Mouse (Mus musculus) right cerebral cortex, postnatal 25 days (tissue): ENCODE measurements at regions not wholly inside any gene's neighbourhood (a gene's known extent, or its start where the extent isn't known, plus 50 kb on each side); places are given as distances from the start of the nearest gene placed in this dataset.

ENCODE experiments used
- DNase-seq: peaks from one replicate; pipeline ENCODE4 v3.0.0; 2022

DNA sequence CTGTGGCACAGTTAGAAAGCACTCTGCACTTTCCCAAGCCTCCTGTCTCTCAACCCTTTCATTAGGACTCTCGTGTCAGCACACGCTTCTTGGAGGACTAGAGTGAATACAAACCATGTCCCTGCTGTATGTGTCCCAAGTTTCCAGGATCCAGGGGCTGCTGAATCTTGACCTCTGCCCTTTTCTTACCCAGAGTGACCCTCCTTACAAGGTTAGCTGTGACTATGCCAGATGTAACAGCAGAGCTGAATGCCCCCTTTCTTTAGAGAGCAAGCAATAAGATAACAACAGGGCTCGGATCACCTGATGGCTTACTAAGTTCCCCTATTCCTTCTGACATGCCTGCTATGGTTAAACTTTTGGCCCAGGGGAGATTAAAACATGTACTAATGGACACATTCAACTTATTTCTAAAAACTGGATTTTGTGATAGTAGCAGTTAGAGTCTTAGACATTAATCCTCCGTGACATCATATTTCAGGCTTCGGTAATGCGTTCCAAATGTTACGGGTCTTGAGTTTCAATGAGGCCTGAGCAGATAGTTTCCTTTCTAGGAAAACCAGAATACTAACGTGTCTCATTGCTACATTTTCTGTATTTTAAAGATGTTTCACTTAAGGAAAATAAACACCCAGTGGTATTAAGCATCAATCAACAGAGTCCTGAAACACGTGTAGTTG is 607.0 kb downstream of the Dhx35 start:
- DNase-seq = no peak

DNA sequence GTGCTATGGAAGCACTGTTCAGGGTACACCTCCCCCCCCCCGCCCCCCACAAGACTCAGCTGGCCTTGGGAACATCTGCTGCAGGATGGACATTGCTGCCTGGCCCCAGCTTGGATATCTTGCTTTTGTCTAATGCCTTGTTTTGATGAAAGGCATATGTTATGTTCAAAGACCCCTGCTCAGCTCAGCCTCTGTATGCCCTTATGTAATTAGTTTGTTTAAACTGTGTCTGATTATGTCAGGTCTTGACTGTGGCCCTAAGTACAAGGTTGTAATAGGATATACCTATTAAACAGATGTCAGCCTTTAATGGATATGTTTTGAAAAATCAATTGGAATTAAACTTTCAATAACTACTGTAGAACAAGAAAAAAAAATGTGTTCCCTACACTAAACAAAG is 610.3 kb downstream of the Dhx35 start:
- no peak for DNase-seq

GRCm38 (mm10) chr2:159414599-159414998 is 620.0 kb downstream of the Dhx35 start:
- no peak for DNase-seq

DNA sequence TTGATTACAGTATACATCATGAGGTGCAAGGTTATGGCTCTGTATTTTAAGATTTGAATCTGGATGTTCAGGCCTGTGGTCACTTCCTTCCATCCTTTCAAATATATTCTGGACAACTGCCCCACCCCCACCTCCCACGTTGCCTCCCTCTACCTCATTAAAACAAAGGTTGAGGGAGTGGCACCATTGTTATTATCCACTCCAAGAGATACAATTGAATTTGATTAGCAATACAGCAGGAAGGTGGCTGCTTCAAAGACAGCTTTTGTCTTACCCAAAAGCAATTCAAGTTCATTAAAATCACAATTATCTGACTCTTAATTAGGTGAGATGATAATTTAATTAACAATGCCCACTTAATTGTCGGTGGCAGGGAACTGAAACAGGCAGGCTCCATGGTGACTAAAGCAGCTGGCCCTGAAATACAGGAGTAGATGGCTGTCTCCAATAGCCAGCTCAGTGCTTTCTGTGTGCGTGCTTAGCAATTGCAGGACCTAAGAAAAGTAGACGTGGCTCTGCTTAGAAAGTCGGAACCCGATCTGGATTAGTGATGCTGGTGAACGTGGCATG is 623.8 kb downstream of the Dhx35 start:
- no peak for DNase-seq

GRCm38 (mm10) chr2:159422281-159422937 is 627.8 kb downstream of the Dhx35 start:
- no peak for DNase-seq

- DNase-seq = no peak
Observed at GRCm38 (mm10) chr2:159428201-159428600, 633.6 kb downstream of the Dhx35 start.

GRCm38 (mm10) chr2:159430577-159431329 is 636.1 kb downstream of the Dhx35 start:
- DNase-seq = no peak

DNA sequence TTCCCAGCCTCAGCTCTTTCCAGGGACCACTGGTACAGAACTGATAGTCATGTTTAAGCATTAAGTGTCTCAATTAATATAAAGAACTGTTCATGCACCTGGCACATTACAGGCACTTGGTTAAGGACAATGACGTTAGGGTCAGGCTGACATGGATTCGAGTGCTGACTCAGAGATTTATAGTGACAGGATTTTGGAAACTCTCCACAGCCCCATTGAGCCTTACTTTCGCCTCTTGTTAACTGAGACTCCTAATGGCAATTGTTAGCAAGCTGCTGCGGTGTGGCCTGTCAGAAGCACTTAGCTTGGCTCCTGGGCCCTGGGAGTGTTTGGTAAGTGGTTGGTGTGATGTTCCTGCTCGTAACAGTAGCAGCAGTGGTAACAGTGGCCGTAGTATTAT is 644.4 kb downstream of the Dhx35 start:
- no peak for DNase-seq

DNA sequence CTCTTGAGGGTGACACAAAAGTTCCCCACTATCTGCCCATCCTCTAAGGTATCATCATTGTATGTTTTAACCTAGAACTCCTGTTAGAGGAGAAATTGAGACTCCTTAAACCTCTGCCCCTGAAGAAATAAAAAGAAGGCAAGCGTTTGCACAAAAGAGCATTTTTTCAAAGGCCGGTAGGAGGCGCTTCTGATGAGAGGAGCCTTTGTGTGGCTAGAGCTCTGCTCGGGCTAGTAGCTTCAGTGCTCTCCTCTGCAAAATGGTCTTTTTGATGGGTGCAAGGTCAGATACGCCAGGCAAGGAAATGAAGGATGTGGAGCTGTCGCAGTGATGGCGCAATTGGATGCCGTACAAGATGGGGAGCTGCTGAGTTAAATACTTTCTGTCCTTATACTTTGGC is 649.0 kb downstream of the Dhx35 start:
- no peak for DNase-seq

DNA sequence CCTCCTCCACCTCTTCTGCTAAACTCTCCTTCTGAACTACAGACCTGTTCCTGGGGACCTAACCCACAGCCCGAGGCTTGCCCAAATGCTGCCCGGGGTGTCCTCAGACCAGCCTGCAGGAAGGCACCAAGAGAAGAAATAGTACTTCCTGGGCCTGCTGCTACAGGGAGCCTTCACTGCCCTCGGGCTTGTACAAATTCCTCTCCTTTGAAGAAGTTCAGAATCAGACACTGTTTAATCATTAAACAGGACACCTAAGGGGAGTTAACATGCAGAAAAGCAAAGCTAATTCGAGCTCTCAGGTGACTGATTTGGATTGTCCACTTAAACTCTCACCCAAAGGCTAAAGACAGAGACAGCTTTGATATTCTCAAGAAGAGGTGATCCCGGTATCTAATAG is 651.8 kb downstream of the Dhx35 start:
- no peak for DNase-seq

DNA sequence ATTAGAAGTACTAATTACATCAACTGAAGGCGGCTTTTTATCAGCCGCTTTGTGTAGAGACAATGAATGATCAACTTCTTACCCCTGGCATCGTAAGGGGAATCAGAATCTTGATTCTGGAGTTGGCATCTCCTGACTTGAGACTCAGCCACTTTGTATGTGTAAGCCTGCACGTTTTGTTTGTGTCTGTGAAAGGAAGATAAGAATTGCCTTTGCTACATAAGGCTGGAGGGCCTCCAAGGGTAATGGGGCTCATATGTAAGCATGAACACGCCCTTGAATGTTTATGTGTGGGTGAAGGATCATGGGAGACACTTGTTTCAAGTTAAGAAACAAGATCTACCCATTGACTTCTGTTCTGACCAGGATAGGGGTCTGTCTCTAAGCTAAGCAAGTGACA is 652.3 kb downstream of the Dhx35 start:
- no peak for DNase-seq

- DNase-seq = no peak
Observed at GRCm38 (mm10) chr2:159448976-159449375, 654.4 kb downstream of the Dhx35 start.

GRCm38 (mm10) chr2:159451439-159451838 is 656.8 kb downstream of the Dhx35 start:
- no peak for DNase-seq

GRCm38 (mm10) chr2:159481399-159482080 is 686.9 kb downstream of the Dhx35 start:
- DNase-seq = no peak

DNA sequence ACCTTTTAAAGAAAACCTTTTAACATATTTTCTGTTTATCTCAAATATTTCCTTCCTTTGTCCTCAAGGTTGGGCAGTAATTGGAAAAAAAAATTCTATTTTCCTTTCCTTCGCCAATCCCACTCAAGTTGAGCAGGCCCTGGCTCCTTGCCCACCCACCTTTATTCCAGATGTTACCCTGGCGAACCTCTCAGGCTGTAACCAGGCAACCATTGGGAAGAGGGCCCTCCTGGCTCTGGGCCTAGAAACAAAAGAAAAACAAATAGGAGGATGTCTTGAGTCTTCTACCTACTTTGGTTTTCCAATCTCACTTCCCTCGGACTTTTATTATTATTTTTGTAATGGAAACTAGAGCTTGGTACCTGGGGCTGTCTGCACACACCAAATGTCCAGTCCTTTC is 696.5 kb downstream of the Dhx35 start:
- no peak for DNase-seq

- DNase-seq = no peak
Observed at GRCm38 (mm10) chr2:159498691-159499090, 704.1 kb downstream of the Dhx35 start.

DNA sequence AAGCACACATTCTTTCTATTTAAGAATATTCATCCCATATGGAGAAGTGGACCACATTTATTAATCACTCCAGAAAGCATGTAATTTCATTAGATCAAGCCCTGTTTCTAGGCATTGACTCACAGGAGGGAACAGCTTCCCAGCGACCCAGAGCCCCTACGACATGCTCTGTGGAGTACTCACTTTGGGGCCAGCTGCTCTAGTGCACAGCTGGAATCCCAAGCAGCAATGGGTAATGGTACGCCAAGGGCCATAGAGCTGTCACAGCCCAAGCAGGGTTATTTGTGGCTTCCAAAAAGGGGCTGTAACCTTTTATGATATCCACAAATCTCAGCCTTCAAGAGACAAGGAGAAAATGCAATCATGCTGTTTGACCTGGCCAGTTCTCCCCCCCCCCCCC is 706.4 kb downstream of the Dhx35 start:
- DNase-seq = no peak

GRCm38 (mm10) chr2:159519066-159519465 is 724.5 kb downstream of the Dhx35 start:
- DNase-seq = no peak

GRCm38 (mm10) chr2:159523739-159524138 is 729.1 kb downstream of the Dhx35 start:
- no peak for DNase-seq

GRCm38 (mm10) chr2:159534951-159535350 is 740.3 kb downstream of the Dhx35 start:
- no peak for DNase-seq

DNA sequence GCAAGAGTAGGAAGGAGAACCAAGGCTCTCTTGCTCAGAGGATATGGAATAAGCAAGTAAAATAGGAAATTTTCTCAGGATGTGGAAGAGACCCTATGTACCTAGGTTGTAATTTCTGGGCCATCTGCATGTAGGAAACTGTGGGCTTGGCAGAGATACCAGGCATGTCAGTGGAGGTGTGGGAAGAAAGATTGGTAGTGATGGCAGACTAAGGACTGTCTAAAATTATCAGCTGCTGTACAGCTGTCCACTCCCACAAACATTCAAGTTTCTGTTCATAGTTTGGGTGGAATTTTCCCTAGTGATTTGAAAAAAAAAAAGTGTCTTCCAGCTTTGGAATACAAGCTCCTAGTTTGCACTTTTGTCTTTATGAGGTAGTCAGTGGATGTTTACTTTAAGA is 744.7 kb downstream of the Dhx35 start:
- DNase-seq = peak; percentile 11

GRCm38 (mm10) chr2:159557567-159557966 is 763.0 kb downstream of the Dhx35 start:
- DNase-seq = no peak

GRCm38 (mm10) chr2:159565255-159565654 is 768.7 kb downstream of the Gm826 start:
- no peak for DNase-seq
